Mouse (Mus musculus) heart, embryonic 14.5 days (tissue): ENCODE data around the gene Pgp. TPM values are rescaled to one million over a fixed set of nuclear protein-coding genes. Genes with fewer than 3 reads are reported as not detected.
A peak's percentile ranks its signal among the peaks of the same experiment; 100 is the strongest.
"Not testable (repeated sequence)": the region's sequence is repeated elsewhere in the genome, so short reads cannot be mapped to it uniquely, and the experiment has no call there.

Experiments
- ATAC-seq: fragments of 200-750 bp; cut with Nextera tagmentation; 2 replicates; pipeline ENCODE4 v1.8.0; 2017; ENCODE audit warnings: low read depth, moderate TSS enrichment; ENCODE audit not compliant: insufficient number of reproducible peaks, insufficient read depth, low FRiP score
- H3K27ac ChIP-seq, 2 experiments: fragments of 200-500 bp in 1 of 2; fragments of 300-500 bp in 1 of 2; sonication (generic) in 1 of 2; replicated peaks in 1 of 2; 2 replicates each; pipeline ENCODE4 v1.5.1; 2012 to 2014; ENCODE audit warnings: low read depth in 2 of 2, low read length in 2 of 2, control low read depth in 1 of 2, mild to moderate bottlenecking in 1 of 2, mixed read lengths in 1 of 2; ENCODE audit not compliant: control insufficient read depth in 1 of 2, insufficient read depth in 1 of 2
- H3K27me3 ChIP-seq: fragments of 300-500 bp; sonication (generic); 2 replicates; pipeline ENCODE4 v1.6.1; 2014; ENCODE audit warnings: mild to moderate bottlenecking, low read length, control low read depth; ENCODE audit not compliant: control insufficient read depth, insufficient read depth
- H3K36me3 ChIP-seq: fragments of 300-500 bp; sonication (generic); 2 replicates; pipeline ENCODE4 v1.6.1; 2014; ENCODE audit warnings: mild to moderate bottlenecking, control low read depth, low read length, mixed read lengths; ENCODE audit not compliant: control insufficient read depth, insufficient read depth
- H3K4me1 ChIP-seq, 2 experiments: fragments of 200-500 bp in 1 of 2; fragments of 300-500 bp in 1 of 2; sonication (generic) in 1 of 2; 2 replicates each; pipeline ENCODE4 v1.6.1; 2012 to 2014; ENCODE audit warnings: low read length in 2 of 2, control low read depth in 1 of 2, mixed read lengths in 1 of 2; ENCODE audit not compliant: control insufficient read depth in 2 of 2, insufficient read depth in 2 of 2
- H3K4me2 ChIP-seq: fragments of 300-500 bp; sonication (generic); 2 replicates; pipeline ENCODE4 v1.6.1; 2014; ENCODE audit warnings: mild to moderate bottlenecking, low read length
- H3K4me3 ChIP-seq, 2 experiments: fragments of 200-500 bp in 1 of 2; fragments of 300-500 bp in 1 of 2; sonication (generic) in 1 of 2; 2 replicates each; pipeline ENCODE4 v1.5.1; 2012 to 2014; ENCODE audit warnings: low read length in 2 of 2, mild to moderate bottlenecking in 2 of 2, control low read depth in 1 of 2, low read depth in 1 of 2, moderate library complexity in 1 of 2; ENCODE audit not compliant: control insufficient read depth in 1 of 2, insufficient read depth in 1 of 2
- H3K9ac ChIP-seq: fragments of 300-500 bp; sonication (generic); 2 replicates; pipeline ENCODE4 v1.6.1; 2014; ENCODE audit warnings: mild to moderate bottlenecking, low read length
- H3K9me3 ChIP-seq: fragments of 300-500 bp; sonication (generic); 2 replicates; pipeline ENCODE4 v1.6.1; 2016; ENCODE audit warnings: low read length, control low read depth; ENCODE audit not compliant: control insufficient read depth
- WGBS: fragments of 180-500 bp; shearing (Covaris S2); extraction: QIAGEN DNeasy Blood & Tissue Kit; methylation state at CpG from one replicate; pipeline ENCODE4 v1.1.7; 2014; 5-methylcytosine and 5-hydroxymethylcytosine counted together
- polyA plus RNA-seq: library from polyadenylated mRNA; unstranded; fragments of >200 nt; fragmentation: Nextera tagmentation; extraction: Ambion mirVana; gene quantifications from 2 replicates; pipeline ENCODE4 v1.2.1, GENCODE M21; 2014

Pgp gene
- polyA plus RNA-seq: 65.7 and 66.6 TPM in 2 replicates

- peaks cover 16 to 23% of the 10 kb centered on the region in 2 experiments for H3K4me1 ChIP-seq
- H3K4me2 ChIP-seq: peak within 1 kb of the TSS; percentile 98
- peak within 1 kb of the TSS; percentile 95 for H3K9ac ChIP-seq
- peak within 1 kb of the TSS; percentile 70 to 93 for H3K4me3 ChIP-seq
- peaks cover 29% of the 10 kb centered on the region for H3K36me3 ChIP-seq
- H3K9me3 ChIP-seq: no peaks in the 10 kb centered on the region
- no peaks in the 10 kb centered on the region for H3K27me3 ChIP-seq
- peak within 1 kb of the TSS; percentile 83 to 90 for H3K27ac ChIP-seq
- ATAC-seq: peak; percentile 97
- under 1% methylated on average over 69 of the region's 75 CpGs for WGBS
Observed at GRCm38 (mm10) chr17:24469910-24470602, at the start of gene Pgp, which contains the start of gene E4f1. Gene Pgp, plus strand, starts transcription at chr17:24470392. Gene E4f1, minus strand, starts transcription at chr17:24470313.

DNA sequence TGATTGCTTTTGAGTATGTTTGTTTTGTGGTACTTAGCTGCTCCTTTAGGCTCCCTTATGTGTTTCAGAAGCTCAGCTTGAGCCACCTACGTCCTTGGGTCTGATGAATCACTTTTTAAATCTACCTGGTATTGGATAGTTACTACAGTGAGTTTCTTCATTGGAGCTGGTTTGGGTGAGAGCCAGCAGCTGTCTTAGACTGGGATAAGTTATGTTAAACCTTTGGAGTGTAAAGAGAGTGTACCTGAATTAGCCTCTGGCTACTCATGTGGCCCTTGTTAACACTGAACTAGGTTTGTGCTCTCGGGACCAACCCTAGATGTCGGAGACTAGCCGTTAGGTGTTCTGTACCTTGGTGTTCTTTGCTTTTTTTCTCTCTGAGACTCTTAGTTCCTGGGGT, 47.1 kb upstream of the Pgp start:
- WGBS: 90% methylated on average over 4 of the region's 4 CpGs
- no peak overlapping the region for H3K4me2 ChIP-seq
- ATAC-seq: no peak
- no peak overlapping the region for H3K27ac ChIP-seq
- peaks cover 77% of the 10 kb centered on the region for H3K36me3 ChIP-seq
- H3K9me3 ChIP-seq: no peaks in the 10 kb centered on the region
- no peak overlapping the region for H3K9ac ChIP-seq
- peaks cover 3 to 4% of the 10 kb centered on the region in 2 experiments; a peak in 2 of 4 replicates for H3K4me1 ChIP-seq
- H3K4me3 ChIP-seq: no peak overlapping the region
- H3K27me3 ChIP-seq: no peaks in the 10 kb centered on the region

GRCm38 (mm10) chr17:24424489-24424888, 45.7 kb upstream of the Pgp start:
- 91% methylated on average over 5 of the region's 5 CpGs for WGBS
- peaks cover 63% of the 10 kb centered on the region for H3K36me3 ChIP-seq
- H3K4me3 ChIP-seq: no peak overlapping the region
- H3K9me3 ChIP-seq: no peaks in the 10 kb centered on the region
- ATAC-seq: no peak
- no peak overlapping the region for H3K4me2 ChIP-seq
- peaks cover 12 to 13% of the 10 kb centered on the region in 2 experiments for H3K4me1 ChIP-seq
- no peak overlapping the region for H3K27ac ChIP-seq
- H3K27me3 ChIP-seq: no peaks in the 10 kb centered on the region
- H3K9ac ChIP-seq: no peak overlapping the region

- H3K4me2 ChIP-seq, H3K27ac ChIP-seq, H3K27me3 ChIP-seq, H3K9ac ChIP-seq, H3K9me3 ChIP-seq, ATAC-seq, H3K4me3 ChIP-seq: not testable (repeated sequence)
- Histone ChIP-seq H3K36me3 (peaks cover 55% of the 10 kb centered on the region), H3K4me1 (peaks cover 18 to 19% of the 10 kb centered on the region in 2 experiments)
- 98% methylated on average over 4 of the region's 8 CpGs for WGBS
Observed at GRCm38 (mm10) chr17:24425326-24425725, 44.9 kb upstream of the Pgp start.

DNA sequence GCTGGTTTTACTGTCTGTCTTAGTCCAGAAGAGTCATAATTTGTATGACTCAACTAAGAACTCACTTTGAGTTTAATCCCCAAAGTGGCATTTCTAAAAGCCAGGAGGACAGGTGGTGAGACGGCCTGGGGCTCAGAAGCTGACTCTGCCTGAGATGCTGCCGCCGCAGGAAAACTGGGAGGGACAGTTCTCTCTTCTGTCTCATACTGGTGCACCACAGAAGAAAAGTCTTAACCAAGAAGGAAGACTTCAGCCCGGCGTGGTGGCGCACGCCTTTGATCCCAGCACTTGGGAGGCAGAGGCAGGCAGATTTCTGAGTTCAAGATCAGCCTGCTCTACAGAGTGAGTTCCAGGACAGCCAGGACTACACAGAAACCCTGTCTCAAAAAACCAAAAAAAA, 44.3 kb upstream of the Pgp start:
- H3K4me3 ChIP-seq: peak overlapping the region in 1 of 2 experiments; percentile 68; a peak in 1 of 4 replicates
- no peaks in the 10 kb centered on the region for H3K9me3 ChIP-seq
- 0 out of 2 replicates have a peak overlapping the region, but pooled peaks have one; percentile 92 for H3K9ac ChIP-seq
- peaks cover 21% of the 10 kb centered on the region in 2 experiments for H3K4me1 ChIP-seq
- H3K4me2 ChIP-seq: peak overlapping the region; percentile 63
- no peaks in the 10 kb centered on the region for H3K27me3 ChIP-seq
- H3K36me3 ChIP-seq: peaks cover 49% of the 10 kb centered on the region
- WGBS: 86% methylated on average over 7 of the region's 7 CpGs
- H3K27ac ChIP-seq: peak overlapping the region; percentile 46 to 94; a peak in 3 of 4 replicates
- ATAC-seq: no peak

- Histone ChIP-seq H3K4me3 (peak within 1 kb of the TSS; percentile 68 to 79), H3K27me3 (no peaks in the 10 kb centered on the region), H3K9ac (peak within 1 kb of the TSS; percentile 92), H3K27ac (peak within 1 kb of the TSS; percentile 94 to 96), H3K4me1 (peaks cover 21% of the 10 kb centered on the region in 2 experiments), H3K36me3 (peaks cover 42% of the 10 kb centered on the region), H3K4me2 (peak within 1 kb of the TSS; percentile 63), H3K9me3 (no peaks in the 10 kb centered on the region)
- peak; percentile 95 for ATAC-seq
- under 1% methylated on average over 48 of the region's 48 CpGs for WGBS
Observed at GRCm38 (mm10) chr17:24426471-24427169, 43.6 kb upstream of the Pgp start, which contains the start of gene Eci1. Gene Eci1, plus strand, starts transcription at chr17:24426641.

- peak overlapping the region; percentile 68 to 79 for H3K4me3 ChIP-seq
- WGBS: 3% methylated on average over 8 of the region's 8 CpGs
- no peaks in the 10 kb centered on the region for H3K27me3 ChIP-seq
- H3K9ac ChIP-seq: peak overlapping the region; percentile 92
- H3K4me1 ChIP-seq: peaks cover 21% of the 10 kb centered on the region in 2 experiments
- peak overlapping the region; percentile 94 to 96 for H3K27ac ChIP-seq
- H3K9me3 ChIP-seq: no peaks in the 10 kb centered on the region
- H3K4me2 ChIP-seq: peak overlapping the region; percentile 63
- H3K36me3 ChIP-seq: peaks cover 36% of the 10 kb centered on the region
- no peak for ATAC-seq
Observed at GRCm38 (mm10) chr17:24427170-24427557, 43.0 kb upstream of the Pgp start.
